Mouse (Mus musculus) heart, embryonic 13.5 days (tissue): ENCODE data around the gene Cdhr2. TPM values are rescaled to one million over a fixed set of nuclear protein-coding genes. Genes with fewer than 3 reads are reported as not detected.

Experiments
- ATAC-seq: fragments of 200-750 bp; cut with Nextera tagmentation; 2 replicates; pipeline ENCODE4 v1.8.0; 2017; ENCODE audit warnings: moderate TSS enrichment; ENCODE audit not compliant: insufficient number of reproducible peaks, low FRiP score, low TSS enrichment; ENCODE audit errors: extremely low read depth
- H3K27ac ChIP-seq: fragments of 300-500 bp; sonication (generic); replicated peaks from 2 replicates; pipeline ENCODE4 v1.5.1; 2015; ENCODE audit warnings: moderate library complexity, mild to moderate bottlenecking, inconsistent platforms
- H3K27me3 ChIP-seq: fragments of 300-500 bp; sonication (generic); replicated peaks from 2 replicates; pipeline ENCODE4 v1.6.1; 2015; ENCODE audit warnings: mild to moderate bottlenecking, inconsistent platforms
- H3K36me3 ChIP-seq: fragments of 300-500 bp; sonication (generic); 2 replicates; pipeline ENCODE4 v1.6.1; 2015; ENCODE audit warnings: mild to moderate bottlenecking, inconsistent platforms
- H3K4me1 ChIP-seq: fragments of 300-500 bp; sonication (generic); 2 replicates; pipeline ENCODE4 v1.6.1; 2015; ENCODE audit warnings: inconsistent platforms
- H3K4me2 ChIP-seq: fragments of 300-500 bp; sonication (generic); 2 replicates; pipeline ENCODE4 v1.6.1; 2015; ENCODE audit warnings: inconsistent platforms, mild to moderate bottlenecking, moderate library complexity
- H3K4me3 ChIP-seq: fragments of 300-500 bp; sonication (generic); 2 replicates; pipeline ENCODE4 v1.5.1; 2015; ENCODE audit warnings: moderate library complexity, mild to moderate bottlenecking, inconsistent platforms
- H3K9ac ChIP-seq: fragments of 300-500 bp; sonication (generic); 2 replicates; pipeline ENCODE4 v1.6.1; 2015; ENCODE audit warnings: inconsistent platforms, mild to moderate bottlenecking, moderate library complexity
- H3K9me3 ChIP-seq: fragments of 300-500 bp; sonication (generic); 2 replicates; pipeline ENCODE4 v1.6.1; 2016; ENCODE audit warnings: inconsistent platforms
- WGBS: fragments of 180-500 bp; shearing (Covaris S2); methylation state at CpG from one replicate; pipeline ENCODE4 v1.1.7; 2015; ENCODE audit warnings: mixed read lengths; 5-methylcytosine and 5-hydroxymethylcytosine counted together
- polyA plus RNA-seq: library from polyadenylated mRNA; unstranded; fragments of >200 nt; fragmentation: Nextera tagmentation; extraction: Ambion mirVana; gene quantifications from 2 replicates; pipeline ENCODE4 v1.2.1, GENCODE M21; 2015

The Cdhr2 gene
- polyA plus RNA-seq, 1 experiment from 2014 or later, result not detected

- Histone ChIP-seq H3K4me1 (peaks cover 42% of the 10 kb centered on the region), H3K4me2 (peak within 1 kb of the TSS; percentile 99), H3K4me3 (peak within 1 kb of the TSS; percentile 99), H3K27ac (peak within 1 kb of the TSS; percentile 97), H3K9ac (peak within 1 kb of the TSS; percentile 99), H3K9me3 (no peaks in the 10 kb centered on the region), H3K36me3 (0 out of 2 replicates have a peak, but pooled peaks cover 3% of the 10 kb centered on the region), H3K27me3 (no peaks in the 10 kb centered on the region)
- under 1% methylated on average over 84 of the region's 92 CpGs for WGBS
- ATAC-seq, result peak; percentile 98
These were observed 7.5 kb upstream of the Cdhr2 start, which contains the start of gene Rnf44 for GRCm38 (mm10) chr13:54693558-54694347. Gene Rnf44 (minus strand): TSS chr13:54693907.

- 13% methylated on average over 26 of the region's 26 CpGs for WGBS
- Histone ChIP-seq H3K4me2 (peak overlapping the region; percentile 99), H3K4me1 (peaks cover 35% of the 10 kb centered on the region), H3K27ac (peak overlapping the region; percentile 97), H3K9me3 (no peaks in the 10 kb centered on the region), H3K9ac (peak overlapping the region; percentile 80), H3K4me3 (peak overlapping the region; percentile 99), H3K36me3 (0 out of 2 replicates have a peak, but pooled peaks cover 3% of the 10 kb centered on the region), H3K27me3 (no peaks in the 10 kb centered on the region)
- ATAC-seq, result peak; percentile 63
These were observed 6.8 kb upstream of the Cdhr2 start for GRCm38 (mm10) chr13:54694348-54695060.

GRCm38 (mm10) chr13:54695479-54696230 lies 5.6 kb upstream of the Cdhr2 start:
- no peaks in the 10 kb centered on the region for H3K27me3 ChIP-seq
- WGBS, result 83% methylated on average over 11 of the region's 11 CpGs
- no peak overlapping the region for H3K9ac ChIP-seq
- no peaks in the 10 kb centered on the region for H3K9me3 ChIP-seq
- H3K4me2 ChIP-seq, result no peak overlapping the region
- H3K4me3 ChIP-seq, result no peak overlapping the region
- no peak overlapping the region for H3K27ac ChIP-seq
- ATAC-seq, result no peak
- peaks cover 27% of the 10 kb centered on the region for H3K4me1 ChIP-seq
- H3K36me3 ChIP-seq, result 0 out of 2 replicates have a peak, but pooled peaks cover 3% of the 10 kb centered on the region

GRCm38 (mm10) chr13:54702507-54702906 lies 1.2 kb downstream of the Cdhr2 start:
- H3K4me1 ChIP-seq, result no peaks in the 10 kb centered on the region
- 66% methylated on average over 7 of the region's 7 CpGs for WGBS
- H3K36me3 ChIP-seq, result no peaks in the 10 kb centered on the region
- no peak overlapping the region for H3K9ac ChIP-seq
- ATAC-seq, result no peak
- no peaks in the 10 kb centered on the region for H3K9me3 ChIP-seq
- no peak overlapping the region for H3K4me2 ChIP-seq
- no peak overlapping the region for H3K4me3 ChIP-seq
- H3K27me3 ChIP-seq, result peaks cover 14% of the 10 kb centered on the region; the same call in 1 of the 2 replicates
- no peak overlapping the region for H3K27ac ChIP-seq

GRCm38 (mm10) chr13:54704890-54705289 lies 3.6 kb downstream of the Cdhr2 start:
- Histone ChIP-seq H3K27ac (no peak overlapping the region), H3K27me3 (peaks cover 18% of the 10 kb centered on the region; the same call in 1 of the 2 replicates), H3K9me3 (no peaks in the 10 kb centered on the region), H3K9ac (no peak overlapping the region), H3K4me3 (no peak overlapping the region), H3K4me2 (no peak overlapping the region), H3K4me1 (no peaks in the 10 kb centered on the region), H3K36me3 (no peaks in the 10 kb centered on the region)
- no peak for ATAC-seq
- 29% methylated on average over 6 of the region's 6 CpGs for WGBS

- 71% methylated on average over 3 of the region's 3 CpGs for WGBS
- no peak overlapping the region for H3K27ac ChIP-seq
- no peak overlapping the region for H3K4me2 ChIP-seq
- H3K4me3 ChIP-seq, result no peak overlapping the region
- H3K36me3 ChIP-seq, result no peaks in the 10 kb centered on the region
- H3K9ac ChIP-seq, result no peak overlapping the region
- H3K4me1 ChIP-seq, result no peaks in the 10 kb centered on the region
- H3K9me3 ChIP-seq, result no peaks in the 10 kb centered on the region
- peaks cover 25% of the 10 kb centered on the region for H3K27me3 ChIP-seq
- ATAC-seq, result no peak
These were observed 9.6 kb downstream of the Cdhr2 start for GRCm38 (mm10) chr13:54710866-54711265.

- Histone ChIP-seq H3K4me2 (no peak overlapping the region), H3K36me3 (no peaks in the 10 kb centered on the region), H3K9ac (no peak overlapping the region), H3K4me1 (no peaks in the 10 kb centered on the region), H3K4me3 (no peak overlapping the region), H3K9me3 (no peaks in the 10 kb centered on the region), H3K27me3 (peaks cover 41% of the 10 kb centered on the region), H3K27ac (no peak overlapping the region)
- WGBS, result 40% methylated on average over 4 of the region's 4 CpGs
- no peak for ATAC-seq
These were observed 13.1 kb downstream of the Cdhr2 start for GRCm38 (mm10) chr13:54714393-54714792.

GRCm38 (mm10) chr13:54714996-54715395 lies 13.7 kb downstream of the Cdhr2 start:
- 69% methylated on average over 10 of the region's 10 CpGs for WGBS
- H3K36me3 ChIP-seq, result no peaks in the 10 kb centered on the region

GRCm38 (mm10) chr13:54716916-54717315 lies 15.7 kb downstream of the Cdhr2 start:
- ATAC-seq, result no peak
- Histone ChIP-seq H3K4me2 (no peak overlapping the region), H3K4me1 (no peaks in the 10 kb centered on the region), H3K27me3 (peaks cover 41% of the 10 kb centered on the region), H3K27ac (no peak overlapping the region), H3K9ac (no peak overlapping the region), H3K4me3 (no peak overlapping the region), H3K36me3 (no peaks in the 10 kb centered on the region), H3K9me3 (no peaks in the 10 kb centered on the region)
- 3% methylated on average over 5 of the region's 5 CpGs for WGBS

More at GRCm38 (mm10) chr13:54714996-54715395, 13.7 kb downstream of the Cdhr2 start:
- no peak overlapping the region for H3K27ac ChIP-seq
- H3K9ac ChIP-seq, result no peak overlapping the region
- H3K4me2 ChIP-seq, result no peak overlapping the region
- no peak overlapping the region for H3K4me3 ChIP-seq
- no peaks in the 10 kb centered on the region for H3K9me3 ChIP-seq
- no peaks in the 10 kb centered on the region for H3K4me1 ChIP-seq
- peaks cover 41% of the 10 kb centered on the region for H3K27me3 ChIP-seq
- ATAC-seq, result no peak

GRCm38 (mm10) chr13:54723143-54723542 lies 21.9 kb downstream of the Cdhr2 start:
- ATAC-seq, result no peak
- WGBS, result 77% methylated on average over 3 of the region's 3 CpGs
- H3K4me3 ChIP-seq, result no peak overlapping the region
- no peak overlapping the region for H3K27ac ChIP-seq
- H3K9ac ChIP-seq, result no peak overlapping the region
- no peaks in the 10 kb centered on the region for H3K4me1 ChIP-seq
- peaks cover 23% of the 10 kb centered on the region for H3K27me3 ChIP-seq
- no peak overlapping the region for H3K4me2 ChIP-seq
- 0 out of 2 replicates have a peak, but pooled peaks cover 7% of the 10 kb centered on the region for H3K9me3 ChIP-seq
- no peaks in the 10 kb centered on the region for H3K36me3 ChIP-seq

GRCm38 (mm10) chr13:54726131-54726530 lies 24.9 kb downstream of the Cdhr2 start:
- Histone ChIP-seq H3K4me2 (no peak overlapping the region), H3K4me1 (no peaks in the 10 kb centered on the region), H3K4me3 (no peak overlapping the region), H3K27me3 (peaks cover 26% of the 10 kb centered on the region), H3K9ac (no peak overlapping the region), H3K36me3 (no peaks in the 10 kb centered on the region), H3K9me3 (0 out of 2 replicates have a peak, but pooled peaks cover 7% of the 10 kb centered on the region), H3K27ac (no peak overlapping the region)
- WGBS, result 50% methylated on average over 11 of the region's 11 CpGs
- ATAC-seq, result no peak
